Mouse (Mus musculus): ENCODE results near the gene S100a13. TPM values are rescaled to one million over a fixed set of nuclear protein-coding genes. Genes with fewer than 3 reads are reported as not detected.
A peak's percentile ranks its signal among the peaks of the same experiment; 100 is the strongest.

The S100a13 gene
- polyA plus RNA-seq, 1 experiment = 96.7 TPM

GRCm38 (mm10) chr3:90549676-90550420 lies 35.6 kb downstream of the S100a13 start:
- peak; percentile 67 for TF ChIP-seq CEBPB (IDR thresholded peaks at IDR 0.05; ENCODE audit: low read depth)
- TF ChIP-seq MYOG (IDR thresholded peaks at IDR 0.05; ENCODE audit: control insufficient read depth, extremely low read depth, insufficient read length) = no peak
- peak; percentile 65 for TF ChIP-seq FOSL1 (IDR thresholded peaks at IDR 0.05; ENCODE audit: insufficient read depth, low read length, poor library complexity, severe bottlenecking)
- Histone ChIP-seq H3K4me3 (ENCODE audit: insufficient read depth, poor library complexity, severe bottlenecking) (no peak overlapping the region), H3K27me3 (ENCODE audit: control insufficient read depth, insufficient read depth, insufficient read length) (no peaks in the 10 kb centered on the region)

GRCm38 (mm10) chr3:90550421-90550790 lies 36.2 kb downstream of the S100a13 start:
- Histone ChIP-seq H3K79me2 (ENCODE audit: control insufficient read depth, insufficient read depth) (no peaks in the 10 kb centered on the region), H3K27me3 (ENCODE audit: control insufficient read depth, insufficient read depth, insufficient read length) (no peaks in the 10 kb centered on the region), H3K36me3 (ENCODE audit: control insufficient read depth, insufficient read depth) (no peaks in the 10 kb centered on the region), H3K4me3 (ENCODE audit: insufficient read depth, poor library complexity, severe bottlenecking) (no peak overlapping the region), H3ac (ENCODE audit: control insufficient read depth, insufficient read length, low read depth) (no peak overlapping the region), H3K79me3 (ENCODE audit: low read depth) (no peaks in the 10 kb centered on the region)
- TF ChIP-seq MAX (IDR thresholded peaks at IDR 0.05) = no peak
- TF ChIP-seq FOSL1 (IDR thresholded peaks at IDR 0.05; ENCODE audit: insufficient read depth, low read length, poor library complexity, severe bottlenecking) = no peak
- TF ChIP-seq MYOG (IDR thresholded peaks at IDR 0.05; ENCODE audit: control insufficient read depth, extremely low read depth, insufficient read length) = no peak
- TF ChIP-seq USF1 (IDR thresholded peaks at IDR 0.05; ENCODE audit: low read depth) = no peak
- no peak for TF ChIP-seq MYOD1 (IDR thresholded peaks at IDR 0.05; ENCODE audit: control insufficient read depth, insufficient read length, low read depth)
- no peak for TF ChIP-seq CEBPB (IDR thresholded peaks at IDR 0.05; ENCODE audit: low read depth)
- TF ChIP-seq CTCF (IDR thresholded peaks at IDR 0.05; ENCODE audit: control insufficient read depth, insufficient read depth, insufficient read length) = no peak

More at GRCm38 (mm10) chr3:90549676-90550420, 35.6 kb downstream of the S100a13 start:
- Histone ChIP-seq H3K36me3 (ENCODE audit: control insufficient read depth, insufficient read depth) (no peaks in the 10 kb centered on the region), H3K79me3 (ENCODE audit: low read depth) (no peaks in the 10 kb centered on the region), H3K79me2 (ENCODE audit: control insufficient read depth, insufficient read depth) (no peaks in the 10 kb centered on the region), H3ac (ENCODE audit: control insufficient read depth, insufficient read length, low read depth) (no peak overlapping the region)

GRCm38 (mm10) chr3:90552231-90552630 lies 38.0 kb downstream of the S100a13 start:
- Histone ChIP-seq H3ac (ENCODE audit: control insufficient read depth, insufficient read length, low read depth) (no peak overlapping the region), H3K36me3 (ENCODE audit: control insufficient read depth, insufficient read depth) (no peaks in the 10 kb centered on the region), H3K79me3 (ENCODE audit: low read depth) (no peaks in the 10 kb centered on the region), H3K4me3 (ENCODE audit: insufficient read depth, poor library complexity, severe bottlenecking) (no peak overlapping the region), H3K79me2 (ENCODE audit: control insufficient read depth, insufficient read depth) (no peaks in the 10 kb centered on the region), H3K27me3 (ENCODE audit: control insufficient read depth, insufficient read depth, insufficient read length) (no peaks in the 10 kb centered on the region)
- TF ChIP-seq CEBPB (IDR thresholded peaks at IDR 0.05; ENCODE audit: low read depth) (peak; percentile 17), CTCF (IDR thresholded peaks at IDR 0.05; ENCODE audit: control insufficient read depth, insufficient read depth, insufficient read length) (no peak)

DNA sequence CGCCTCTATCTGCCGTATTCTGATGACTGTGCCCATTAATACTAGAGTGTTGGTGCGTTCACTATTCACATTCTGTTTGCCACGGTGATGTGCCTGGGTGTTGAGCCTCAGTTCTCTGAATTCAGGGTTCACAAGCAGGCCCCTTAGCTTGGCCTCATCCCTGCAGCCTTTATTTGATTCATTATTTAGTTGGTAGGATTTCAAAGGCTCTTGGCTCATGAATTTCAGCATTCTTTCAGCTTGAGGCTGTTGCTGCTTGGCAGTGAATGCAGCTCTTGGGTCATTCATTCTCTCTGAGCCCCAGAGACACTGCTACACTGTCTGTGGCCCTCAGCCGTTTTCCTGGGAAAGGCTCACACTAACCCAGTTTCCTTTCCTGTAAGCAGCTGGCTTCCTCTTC lies 41.7 kb downstream of the S100a13 start:
- Histone ChIP-seq H3K79me2 (ENCODE audit: control insufficient read depth, insufficient read depth) (no peaks in the 10 kb centered on the region), H3K79me3 (ENCODE audit: low read depth) (no peaks in the 10 kb centered on the region), H3K36me3 (ENCODE audit: control insufficient read depth, insufficient read depth) (no peaks in the 10 kb centered on the region), H3ac (ENCODE audit: control insufficient read depth, insufficient read length, low read depth) (no peak overlapping the region), H3K27me3 (ENCODE audit: control insufficient read depth, insufficient read depth, insufficient read length) (no peaks in the 10 kb centered on the region), H3K4me3 (ENCODE audit: insufficient read depth, poor library complexity, severe bottlenecking) (no peak overlapping the region)
- TF ChIP-seq CTCF (IDR thresholded peaks at IDR 0.05; ENCODE audit: control insufficient read depth, insufficient read depth, insufficient read length) = no peak
- TF ChIP-seq MYOD1 (IDR thresholded peaks at IDR 0.05; ENCODE audit: control insufficient read depth, insufficient read length, low read depth) = no peak
- no peak for TF ChIP-seq MAX (IDR thresholded peaks at IDR 0.05)
- no peak for TF ChIP-seq FOSL1 (IDR thresholded peaks at IDR 0.05; ENCODE audit: insufficient read depth, low read length, poor library complexity, severe bottlenecking)
- no peak for TF ChIP-seq CEBPB (IDR thresholded peaks at IDR 0.05; ENCODE audit: low read depth)
- no peak for TF ChIP-seq USF1 (IDR thresholded peaks at IDR 0.05; ENCODE audit: low read depth)
- TF ChIP-seq MYOG (IDR thresholded peaks at IDR 0.05; ENCODE audit: control insufficient read depth, extremely low read depth, insufficient read length) = no peak

GRCm38 (mm10) chr3:90560008-90560628 lies 45.9 kb downstream of the S100a13 start, which contains the start of gene S100a3:
Gene S100a3 (plus strand): TSS chr3:90560578.
- H3ac ChIP-seq (ENCODE audit: control insufficient read depth, insufficient read length, low read depth) = no peak within 1 kb of the TSS
- no peak within 1 kb of the TSS for H3K4me3 ChIP-seq (ENCODE audit: insufficient read depth, poor library complexity, severe bottlenecking)
- TF ChIP-seq CEBPB (IDR thresholded peaks at IDR 0.05; ENCODE audit: low read depth) (no peak), MYOG (IDR thresholded peaks at IDR 0.05; ENCODE audit: control insufficient read depth, extremely low read depth, insufficient read length) (no peak), MAX (IDR thresholded peaks at IDR 0.05) (no peak), MYOD1 (IDR thresholded peaks at IDR 0.05; ENCODE audit: control insufficient read depth, insufficient read length, low read depth) (no peak), CTCF (IDR thresholded peaks at IDR 0.05; ENCODE audit: control insufficient read depth, insufficient read depth, insufficient read length) (no peak)
- no peaks in the 10 kb centered on the region for H3K79me3 ChIP-seq (ENCODE audit: low read depth)
- no peaks in the 10 kb centered on the region for H3K36me3 ChIP-seq (ENCODE audit: control insufficient read depth, insufficient read depth)
- no peaks in the 10 kb centered on the region for H3K79me2 ChIP-seq (ENCODE audit: control insufficient read depth, insufficient read depth)
- H3K27me3 ChIP-seq (ENCODE audit: control insufficient read depth, insufficient read depth, insufficient read length) = no peaks in the 10 kb centered on the region

Other genes starting within 250 kb of the S100a13 start
- gene Dennd4b, start 249.2 kb upstream of the S100a13 start, polyA plus RNA-seq (2012; fragmentation: generic; extraction: Trizol) = 2.6 TPM
- 14.2 TPM for gene Gatad2b, start 221.3 kb upstream of the S100a13 start, polyA plus RNA-seq (2012; fragmentation: generic; extraction: Trizol)
- 8.6 TPM for gene Slc27a3, start 124.5 kb upstream of the S100a13 start, polyA plus RNA-seq (2012; fragmentation: generic; extraction: Trizol)
- gene Ints3, start 80.8 kb upstream of the S100a13 start, polyA plus RNA-seq (2012; fragmentation: generic; extraction: Trizol) = 39.3 TPM
- 1.0 TPM for gene Npr1, start 48.6 kb upstream of the S100a13 start, polyA plus RNA-seq (2012; fragmentation: generic; extraction: Trizol)
- gene Ilf2, start 38.3 kb upstream of the S100a13 start, polyA plus RNA-seq (2012; fragmentation: generic; extraction: Trizol) = 93.9 TPM
- gene Snapin, start 23.4 kb upstream of the S100a13 start, polyA plus RNA-seq (2012; fragmentation: generic; extraction: Trizol) = 18.8 TPM
- gene Chtop, start 4.9 kb upstream of the S100a13 start, polyA plus RNA-seq (2012; fragmentation: generic; extraction: Trizol) = 103 TPM
- 96.0 TPM for gene S100a1, start within 50 bp of the S100a13 start, polyA plus RNA-seq (2012; fragmentation: generic; extraction: Trizol)
- gene S100a14, start 12.4 kb downstream of the S100a13 start, polyA plus RNA-seq (2012; fragmentation: generic; extraction: Trizol) = 0.96 TPM
- 49.2 TPM for gene S100a16, start 22.8 kb downstream of the S100a13 start, polyA plus RNA-seq (2012; fragmentation: generic; extraction: Trizol)
- 22.0 TPM for gene S100a3, start 46.1 kb downstream of the S100a13 start, polyA plus RNA-seq (2012; fragmentation: generic; extraction: Trizol)
- not detected for gene S100a2, start 75.8 kb downstream of the S100a13 start, polyA plus RNA-seq (2012; fragmentation: generic; extraction: Trizol)
- gene Gm42674, start 87.5 kb downstream of the S100a13 start, polyA plus RNA-seq (2012; fragmentation: generic; extraction: Trizol) = 1.5 TPM
- 11,980 TPM for gene S100a4, start 89.3 kb downstream of the S100a13 start, polyA plus RNA-seq (2012; fragmentation: generic; extraction: Trizol)
- gene S100a5, start 94.1 kb downstream of the S100a13 start, polyA plus RNA-seq (2012; fragmentation: generic; extraction: Trizol) = 0.43 TPM
- gene S100a6, start 98.4 kb downstream of the S100a13 start, polyA plus RNA-seq (2012; fragmentation: generic; extraction: Trizol) = 4,076 TPM
- gene S100a7a, start 139.6 kb downstream of the S100a13 start, polyA plus RNA-seq (2012; fragmentation: generic; extraction: Trizol) = 0.11 TPM
- not detected for gene S100a8, start 154.5 kb downstream of the S100a13 start, polyA plus RNA-seq (2012; fragmentation: generic; extraction: Trizol)
- gene S100a9, start 181.3 kb downstream of the S100a13 start, polyA plus RNA-seq (2012; fragmentation: generic; extraction: Trizol) = not detected
- not detected for gene Pglyrp4, start 212.5 kb downstream of the S100a13 start, polyA plus RNA-seq (2012; fragmentation: generic; extraction: Trizol)

All from C2C12 (cell line).